Mouse (Mus musculus): ENCODE measurements around the gene Ptpro. TPM values are rescaled to one million over a fixed set of nuclear protein-coding genes. Genes with fewer than 3 reads are reported as not detected.
"Not testable (repeated sequence)": the region's sequence is repeated elsewhere in the genome, so short reads cannot be mapped to it uniquely, and the experiment has no call there.

Ptpro gene
- polyA plus RNA-seq, 1 experiment from 2014 or later, result 10.4 TPM

DNA sequence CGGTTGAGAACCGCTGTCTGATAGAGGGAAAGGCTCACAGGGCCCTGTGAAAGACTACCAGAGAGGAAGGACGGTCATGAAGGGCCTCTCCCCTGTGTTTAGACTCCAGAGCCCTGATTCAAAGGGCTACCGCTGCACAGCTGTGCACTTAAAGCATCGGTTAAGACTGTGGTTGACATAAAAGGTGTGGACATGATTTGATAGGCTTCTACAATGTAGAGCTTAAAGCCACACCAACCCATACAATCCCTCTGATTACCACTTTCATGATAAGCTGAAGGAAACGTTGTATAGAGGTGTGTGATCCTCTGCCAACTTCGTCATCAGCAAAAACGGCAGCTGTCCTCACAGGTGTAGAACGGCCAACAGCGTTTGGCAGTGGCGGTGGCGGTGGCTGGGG lies 191.0 kb downstream of the Ptpro start:
- Histone ChIP-seq H3K9me3 (no peaks in the 10 kb centered on the region), H3K36me3 (peaks cover 5% of the 10 kb centered on the region; the same call in 1 of the 2 replicates), H3K4me3 (no peak overlapping the region), H3K4me1 (replicated peaks) (peaks cover 8% of the 10 kb centered on the region), H3K27ac (no peak overlapping the region), H3K27me3 (ENCODE audit: insufficient read depth, poor library complexity, severe bottlenecking) (no peaks in the 10 kb centered on the region; the same call in 1 of the 2 replicates)
- WGBS, result 91% methylated on average over 12 of the region's 12 CpGs
- no peak for DNase-seq (ENCODE audit: low spot score)

DNA sequence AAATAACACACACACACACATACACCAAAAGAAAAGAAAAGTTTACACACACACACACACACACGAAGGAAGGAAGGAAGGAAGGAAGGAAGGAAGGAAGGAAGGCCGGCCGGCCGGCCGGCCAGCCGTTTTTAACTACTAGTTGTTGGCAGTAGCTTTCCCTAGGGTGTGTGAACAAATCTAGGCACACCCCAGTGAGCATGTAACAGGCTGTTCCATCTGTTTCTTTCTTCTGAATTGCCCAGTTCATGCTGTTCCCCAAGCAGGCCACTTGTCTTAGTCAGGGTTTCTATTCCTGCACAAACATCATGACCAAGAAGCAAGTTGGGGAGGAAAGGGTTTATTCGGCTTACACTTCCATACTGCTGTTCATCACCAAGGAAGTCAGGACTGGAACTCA lies 194.0 kb downstream of the Ptpro start:
- not testable (repeated sequence) for H3K27me3 ChIP-seq (ENCODE audit: insufficient read depth, poor library complexity, severe bottlenecking); H3K9me3 ChIP-seq; H3K4me1 ChIP-seq (replicated peaks); H3K27ac ChIP-seq; DNase-seq (ENCODE audit: low spot score); H3K36me3 ChIP-seq; H3K4me3 ChIP-seq
- 87% methylated on average over 7 of the region's 7 CpGs for WGBS

DNA sequence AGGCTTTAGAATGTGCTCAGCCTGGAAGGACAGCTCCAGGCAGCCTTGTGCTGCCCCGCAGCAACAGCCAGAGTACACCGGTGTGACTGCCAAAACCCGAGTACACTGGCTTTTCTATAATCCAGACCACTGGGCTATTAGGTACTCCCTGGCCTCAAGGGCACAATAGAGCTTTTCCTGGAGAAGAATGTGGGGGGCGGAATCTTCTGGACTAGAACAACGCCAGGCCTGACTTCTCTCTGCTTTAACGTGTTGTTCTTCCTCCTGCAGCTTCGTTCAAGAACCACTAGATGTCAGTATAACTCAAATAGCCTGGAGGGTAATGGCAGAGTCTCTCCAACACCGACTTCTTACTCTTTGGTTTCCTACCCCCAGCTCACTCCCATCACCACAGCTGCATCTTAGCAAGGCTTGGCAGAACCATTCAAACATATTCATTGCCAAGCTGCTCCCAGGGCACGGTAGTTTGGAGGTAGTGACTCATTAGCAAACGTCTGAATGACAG lies 203.5 kb downstream of the Ptpro start:
- H3K4me3 ChIP-seq, result no peak overlapping the region
- H3K9me3 ChIP-seq, result no peaks in the 10 kb centered on the region
- H3K4me1 ChIP-seq (replicated peaks), result no peaks in the 10 kb centered on the region
- H3K27me3 ChIP-seq (ENCODE audit: insufficient read depth, poor library complexity, severe bottlenecking), result no peaks in the 10 kb centered on the region
- no peaks in the 10 kb centered on the region for H3K36me3 ChIP-seq
- no peak overlapping the region for H3K27ac ChIP-seq
- WGBS, result 15% methylated on average over 10 of the region's 10 CpGs
- DNase-seq (ENCODE audit: low spot score), result peak; percentile 25

DNA sequence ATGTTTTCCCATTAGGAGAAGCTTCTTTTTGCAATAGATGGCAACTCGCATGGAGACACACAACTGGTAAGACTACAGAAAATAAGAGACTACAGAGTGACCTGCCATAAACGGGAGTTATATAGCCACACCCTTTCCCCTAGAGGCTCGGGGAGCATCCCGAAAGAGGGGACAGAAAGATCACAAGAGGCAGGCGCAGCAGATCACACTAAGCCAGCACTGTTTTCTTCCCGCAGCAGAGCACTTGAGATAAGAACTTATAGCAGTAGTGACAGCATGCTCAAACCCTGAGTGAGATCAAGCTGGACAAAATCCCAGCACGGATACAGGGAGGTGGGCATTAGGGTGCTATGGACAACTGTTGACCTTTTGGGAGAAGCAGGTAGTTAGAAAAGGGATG lies 203.9 kb downstream of the Ptpro start:
- H3K27me3 ChIP-seq (ENCODE audit: insufficient read depth, poor library complexity, severe bottlenecking), result no peaks in the 10 kb centered on the region
- H3K4me1 ChIP-seq (replicated peaks), result no peaks in the 10 kb centered on the region
- H3K27ac ChIP-seq, result no peak overlapping the region
- no peak for DNase-seq (ENCODE audit: low spot score)
- no peaks in the 10 kb centered on the region for H3K9me3 ChIP-seq
- no peaks in the 10 kb centered on the region for H3K36me3 ChIP-seq
- 75% methylated on average over 7 of the region's 7 CpGs for WGBS
- H3K4me3 ChIP-seq, result no peak overlapping the region

DNA sequence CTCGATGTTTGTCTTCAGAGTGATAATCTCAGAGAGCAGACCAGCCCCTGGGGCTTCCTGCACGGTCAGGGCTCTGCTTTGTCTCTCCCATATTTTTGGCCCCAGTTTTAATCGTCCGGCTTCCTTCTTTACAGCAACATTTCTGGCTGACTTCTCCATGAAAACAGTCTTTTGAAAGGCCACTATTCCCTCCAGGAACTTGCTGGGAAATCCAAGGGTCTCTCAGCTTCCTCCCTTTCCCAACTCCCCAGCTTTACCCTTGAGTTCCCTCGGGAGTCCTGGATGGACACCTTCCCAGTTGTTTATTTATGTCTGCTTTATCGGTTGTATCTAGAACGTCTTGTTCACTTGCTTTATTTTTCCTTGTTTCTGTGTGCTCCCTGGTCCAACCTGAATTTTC lies 205.1 kb downstream of the Ptpro start:
- Histone ChIP-seq H3K9me3 (no peaks in the 10 kb centered on the region), H3K4me1 (replicated peaks) (no peaks in the 10 kb centered on the region), H3K27ac (no peak overlapping the region), H3K36me3 (no peaks in the 10 kb centered on the region), H3K27me3 (ENCODE audit: insufficient read depth, poor library complexity, severe bottlenecking) (no peaks in the 10 kb centered on the region), H3K4me3 (no peak overlapping the region)
- 62% methylated on average over 7 of the region's 7 CpGs for WGBS
- no peak for DNase-seq (ENCODE audit: low spot score)

DNA sequence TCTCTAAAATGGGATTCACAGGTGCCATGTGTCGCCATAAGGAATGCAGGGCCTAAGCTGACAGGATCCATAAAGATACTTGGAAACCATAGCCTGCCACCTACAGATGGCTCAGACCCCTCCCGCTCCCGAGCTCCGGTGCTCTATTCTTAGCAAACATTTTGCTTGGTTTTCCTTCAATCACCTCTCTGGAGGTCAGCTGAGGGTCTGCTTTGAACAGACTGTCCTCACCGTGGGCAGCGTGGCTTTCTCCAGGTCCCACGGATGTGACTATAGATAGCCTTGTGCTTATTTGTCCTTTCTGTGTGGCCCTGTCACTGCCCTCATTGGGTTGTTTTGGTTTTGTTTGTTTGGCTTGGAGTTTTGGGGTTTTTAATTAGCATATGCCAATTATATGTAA lies 206.0 kb downstream of the Ptpro start:
- no peaks in the 10 kb centered on the region for H3K4me1 ChIP-seq (replicated peaks)
- no peaks in the 10 kb centered on the region for H3K27me3 ChIP-seq (ENCODE audit: insufficient read depth, poor library complexity, severe bottlenecking)
- DNase-seq (ENCODE audit: low spot score), result no peak
- no peaks in the 10 kb centered on the region for H3K9me3 ChIP-seq
- no peak overlapping the region for H3K27ac ChIP-seq
- 80% methylated on average over 7 of the region's 7 CpGs for WGBS
- H3K4me3 ChIP-seq, result no peak overlapping the region
- H3K36me3 ChIP-seq, result no peaks in the 10 kb centered on the region

DNA sequence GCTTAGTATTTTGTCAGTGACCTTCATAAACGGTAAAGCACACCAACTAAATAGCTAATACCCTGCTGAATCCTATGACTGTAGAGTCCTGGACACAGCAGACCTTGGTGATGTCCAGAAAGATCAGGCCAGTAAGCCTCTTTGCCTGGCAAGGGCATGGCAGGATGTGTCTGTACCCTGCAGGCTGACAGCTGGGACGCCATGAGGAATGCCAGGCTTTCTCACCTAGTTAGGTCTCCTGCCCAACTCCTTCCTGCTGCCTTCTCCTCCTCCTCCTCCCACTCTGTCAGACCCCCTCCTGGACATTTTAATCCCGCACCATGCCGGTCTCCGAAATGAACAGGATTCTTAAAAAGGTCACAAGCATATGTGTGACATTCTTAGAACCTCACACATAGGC lies 211.7 kb downstream of the Ptpro start:
- WGBS, result 90% methylated on average over 5 of the region's 5 CpGs
- H3K27me3 ChIP-seq (ENCODE audit: insufficient read depth, poor library complexity, severe bottlenecking), result no peaks in the 10 kb centered on the region

DNA sequence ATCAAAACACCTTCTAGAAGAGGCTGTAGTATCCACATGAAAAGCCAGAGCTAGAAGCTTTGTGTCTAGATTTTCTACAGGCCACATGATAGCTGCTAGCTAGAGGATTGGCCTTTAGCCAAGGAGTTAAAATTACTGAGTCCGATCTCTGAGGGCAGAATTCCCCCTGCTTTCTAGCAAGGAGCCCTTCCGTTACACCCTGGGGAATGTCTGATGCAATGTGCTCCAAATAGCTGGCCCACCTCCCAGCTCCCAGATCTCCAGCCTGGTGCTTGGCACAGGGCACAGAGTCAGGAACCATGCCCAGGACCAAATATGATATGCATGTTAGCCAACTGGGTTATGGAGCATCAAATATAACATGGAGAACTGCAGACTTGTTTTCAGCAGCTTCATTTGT lies 213.1 kb downstream of the Ptpro start:
- H3K27me3 ChIP-seq (ENCODE audit: insufficient read depth, poor library complexity, severe bottlenecking), result no peaks in the 10 kb centered on the region
- H3K9me3 ChIP-seq, result peaks cover 3% of the 10 kb centered on the region; the same call in 1 of the 2 replicates
- H3K36me3 ChIP-seq, result no peaks in the 10 kb centered on the region
- no peak overlapping the region for H3K27ac ChIP-seq
- WGBS, result 76% methylated on average over 2 of the region's 2 CpGs
- H3K4me3 ChIP-seq, result no peak overlapping the region
- DNase-seq (ENCODE audit: low spot score), result no peak
- H3K4me1 ChIP-seq (replicated peaks), result 0 out of 2 replicates have a peak, but pooled peaks cover 8% of the 10 kb centered on the region

More for the DNA sequence above, 211.7 kb downstream of the Ptpro start:
- Histone ChIP-seq H3K9me3 (no peaks in the 10 kb centered on the region), H3K4me1 (replicated peaks) (0 out of 2 replicates have a peak, but pooled peaks cover 8% of the 10 kb centered on the region), H3K4me3 (no peak overlapping the region), H3K27ac (no peak overlapping the region), H3K36me3 (no peaks in the 10 kb centered on the region)
- no peak for DNase-seq (ENCODE audit: low spot score)

DNA sequence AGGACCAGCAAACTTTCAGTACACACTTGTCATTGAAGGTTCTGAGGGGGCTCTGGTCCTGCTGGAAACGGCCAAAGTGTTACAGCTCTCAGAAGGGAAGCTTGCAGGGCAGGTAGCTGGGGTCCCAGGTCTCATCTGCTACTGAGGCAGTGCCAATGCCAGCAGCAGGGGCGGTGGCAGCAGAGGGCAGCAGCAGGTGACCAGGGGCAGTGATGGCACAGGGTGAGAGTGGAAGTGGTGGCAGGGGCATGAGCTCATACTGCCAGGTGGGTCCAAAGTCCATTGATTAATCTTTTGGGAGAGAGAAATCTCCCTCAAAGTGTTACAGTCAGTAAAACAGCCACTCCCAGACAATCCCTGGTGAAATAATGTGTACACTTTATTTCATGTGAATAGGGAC lies 214.1 kb downstream of the Ptpro start:
- no peak overlapping the region for H3K4me3 ChIP-seq
- 81% methylated on average over 2 of the region's 2 CpGs for WGBS
- no peak overlapping the region for H3K27ac ChIP-seq
- H3K27me3 ChIP-seq (ENCODE audit: insufficient read depth, poor library complexity, severe bottlenecking), result no peaks in the 10 kb centered on the region
- H3K9me3 ChIP-seq, result peaks cover 3% of the 10 kb centered on the region; the same call in 1 of the 2 replicates
- no peaks in the 10 kb centered on the region for H3K36me3 ChIP-seq
- no peak for DNase-seq (ENCODE audit: low spot score)
- 0 out of 2 replicates have a peak, but pooled peaks cover 8% of the 10 kb centered on the region for H3K4me1 ChIP-seq (replicated peaks)

DNA sequence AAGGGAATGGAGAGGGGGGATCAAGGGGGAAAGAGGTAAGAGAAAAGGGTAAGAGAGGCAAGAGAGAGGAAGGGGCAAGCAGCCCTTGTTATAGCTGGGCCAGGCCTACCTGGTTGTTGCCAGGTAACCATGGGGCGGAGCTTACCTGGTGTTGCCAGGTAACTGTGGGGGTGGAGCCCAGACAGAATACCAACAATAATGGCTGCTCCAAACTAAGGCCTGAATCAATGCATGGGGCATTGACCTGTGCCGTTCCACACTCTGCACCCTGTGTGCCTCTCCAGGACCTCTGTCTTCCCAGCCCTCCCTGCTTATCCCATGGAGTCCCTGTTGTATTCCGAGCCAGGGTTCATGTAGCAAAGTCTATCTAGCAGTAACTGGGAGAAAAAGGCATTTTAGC lies 215.6 kb downstream of the Ptpro start:
- Histone ChIP-seq H3K27ac (no peak overlapping the region), H3K4me3 (no peak overlapping the region), H3K9me3 (peaks cover 3% of the 10 kb centered on the region; the same call in 1 of the 2 replicates), H3K4me1 (replicated peaks) (0 out of 2 replicates have a peak, but pooled peaks cover 8% of the 10 kb centered on the region), H3K27me3 (ENCODE audit: insufficient read depth, poor library complexity, severe bottlenecking) (no peaks in the 10 kb centered on the region), H3K36me3 (no peaks in the 10 kb centered on the region)
- WGBS, result 86% methylated on average over 3 of the region's 3 CpGs
- no peak for DNase-seq (ENCODE audit: low spot score)

DNA sequence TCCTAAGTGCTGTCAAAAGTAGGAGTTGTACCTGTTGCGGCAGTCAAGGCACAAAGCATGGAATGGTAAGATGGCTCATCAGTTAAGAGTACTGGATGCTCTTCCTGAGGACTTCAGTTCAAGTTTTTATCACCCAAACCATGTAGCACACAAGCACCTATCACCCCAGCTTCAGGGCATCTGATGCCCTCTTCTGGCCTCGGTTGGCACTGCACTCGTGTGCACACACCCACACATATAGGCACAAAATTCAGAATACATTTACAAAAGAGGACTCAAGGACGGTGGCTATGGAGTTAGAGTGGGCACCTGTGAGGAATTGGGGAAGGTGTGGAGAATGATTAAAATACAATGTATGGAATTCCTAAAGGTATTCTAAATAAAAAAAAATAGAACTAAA lies 217.4 kb downstream of the Ptpro start:
- Histone ChIP-seq H3K27me3 (ENCODE audit: insufficient read depth, poor library complexity, severe bottlenecking) (no peaks in the 10 kb centered on the region), H3K36me3 (no peaks in the 10 kb centered on the region), H3K9me3 (peaks cover 3% of the 10 kb centered on the region; the same call in 1 of the 2 replicates), H3K4me3 (no peak overlapping the region), H3K27ac (no peak overlapping the region), H3K4me1 (replicated peaks) (0 out of 2 replicates have a peak, but pooled peaks cover 8% of the 10 kb centered on the region)
- 95% methylated on average over 4 of the region's 4 CpGs for WGBS
- DNase-seq (ENCODE audit: low spot score), result no peak

DNA sequence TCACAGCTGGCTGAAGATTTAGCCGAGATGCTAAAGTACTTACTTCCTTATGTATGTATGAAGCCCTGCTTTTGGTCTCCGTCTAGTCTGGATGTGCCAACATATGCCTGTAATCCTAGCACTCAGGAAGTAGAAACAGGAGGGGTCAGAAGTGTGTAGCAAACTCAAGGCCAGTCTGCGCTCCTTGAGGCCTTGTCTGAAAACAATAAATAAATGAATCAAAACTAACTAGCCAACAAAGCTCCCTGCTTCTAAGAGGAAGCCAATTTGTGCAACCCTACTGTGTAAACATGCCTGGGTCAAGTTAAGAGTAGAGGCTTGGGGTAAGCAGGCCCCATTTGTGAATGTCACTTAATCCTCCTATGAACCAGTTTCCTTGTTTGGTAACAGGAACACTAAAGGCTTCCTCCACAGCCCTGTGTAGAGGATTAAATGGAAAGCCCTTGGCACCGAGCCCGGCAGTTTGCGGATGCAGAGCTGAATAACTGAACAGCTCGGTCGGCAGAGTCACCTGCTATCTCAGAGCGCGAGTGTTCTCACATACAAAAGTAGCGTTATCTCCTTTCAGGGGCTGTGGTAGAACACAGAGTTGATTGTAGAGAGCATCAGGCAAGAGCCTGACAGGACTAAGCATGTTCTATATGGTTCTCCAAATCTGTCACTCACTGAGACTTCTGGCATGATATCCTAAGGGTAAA lies 218.9 kb downstream of the Ptpro start:
- H3K9me3 ChIP-seq, result peaks cover 8% of the 10 kb centered on the region; the same call in 1 of the 2 replicates
- H3K27me3 ChIP-seq (ENCODE audit: insufficient read depth, poor library complexity, severe bottlenecking), result no peaks in the 10 kb centered on the region
- 84% methylated on average over 11 of the region's 11 CpGs for WGBS
- 0 out of 2 replicates have a peak, but pooled peaks cover 8% of the 10 kb centered on the region for H3K4me1 ChIP-seq (replicated peaks)
- no peak overlapping the region for H3K4me3 ChIP-seq
- no peak for DNase-seq (ENCODE audit: low spot score)
- H3K36me3 ChIP-seq, result no peaks in the 10 kb centered on the region
- H3K27ac ChIP-seq, result no peak overlapping the region

DNA sequence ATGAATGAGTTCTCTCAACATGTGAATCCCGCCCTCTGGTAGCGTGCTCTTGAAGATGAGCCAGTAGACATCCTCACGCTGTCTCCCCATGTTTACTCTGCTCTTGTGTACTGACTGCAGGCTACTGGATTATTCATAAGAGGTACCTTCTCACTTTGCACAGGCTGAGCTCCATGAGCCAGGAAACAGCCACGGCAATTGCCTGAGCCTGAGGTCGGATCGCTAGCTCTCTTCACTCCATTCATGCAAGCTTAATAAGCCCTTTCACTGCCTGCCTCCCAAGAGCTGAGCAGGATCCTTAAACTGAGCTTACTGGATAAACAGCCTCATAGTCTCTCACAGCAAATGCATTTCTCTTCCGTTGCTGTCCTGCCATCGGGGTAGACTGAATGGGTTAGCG lies 220.0 kb downstream of the Ptpro start:
- H3K4me3 ChIP-seq, result no peak overlapping the region
- H3K36me3 ChIP-seq, result 0 out of 2 replicates have a peak, but pooled peaks cover 5% of the 10 kb centered on the region
- H3K9me3 ChIP-seq, result peaks cover 16% of the 10 kb centered on the region; the same call in 1 of the 2 replicates
- WGBS, result 83% methylated on average over 9 of the region's 9 CpGs
- no peak for DNase-seq (ENCODE audit: low spot score)
- H3K27me3 ChIP-seq (ENCODE audit: insufficient read depth, poor library complexity, severe bottlenecking), result no peaks in the 10 kb centered on the region
- 0 out of 2 replicates have a peak, but pooled peaks cover 8% of the 10 kb centered on the region for H3K4me1 ChIP-seq (replicated peaks)
- H3K27ac ChIP-seq, result no peak overlapping the region

All from hindbrain, embryonic 10.5 days (tissue).